Mouse (Mus musculus) T-helper 2 cell (primary cell): ENCODE measurements at regions not wholly inside any gene's neighbourhood (a gene's known extent, or its start where the extent isn't known, plus 50 kb on each side); places are given as distances from the start of the nearest gene placed in this dataset.

Experiments
- in situ Hi-C: fragments of 300-600 bp; cut with MboI, MseI; formaldehyde crosslinking; loops from one replicate; pipeline ENCODE4 v1.15.1; 2025; ENCODE audit warnings: high pct_unique_total_duplicates

- in situ Hi-C loops, result loop anchor here (25.0 kb wide), 1 partner anchor 583 kb away; no protein-coding TSS in a partner anchor
Measured at GRCm38 (mm10) chr7:38379166-38379565, 107.9 kb upstream of the Pop4 start.
